In genomic region chr6:22348130-22348529, GRCm38 (mm10) we compare ENCODE assay signal across 14 mouse cellular contexts. TPM values are rescaled to one million over a fixed set of nuclear protein-coding genes. Genes with fewer than 3 reads are reported as not detected.
DNase-seq lines count a peak whose midpoint lies in the region; ATAC-seq and TF ChIP-seq lines count a peak whose summit lies in the region.
"Had no signal": no experiment of that assay in that cellular context is flagged by ENCODE, and none has a peak within 500 bp of the region (broad histone marks: within the 10 kb centered on the region; RNA-seq: fewer than 3 reads in every experiment).

No protein-coding gene starts in this region.

- no peak overlapping the region for H3K27ac ChIP-seq in hindbrain, postnatal 0 days
- no peak overlapping the region for H3K27ac ChIP-seq in hindbrain, embryonic 16.5 days (ENCODE audit: low read depth, low read length)
- no peak overlapping the region for H3K27ac ChIP-seq in embryonic facial prominence, embryonic 15.5 days (replicated peaks)

- H3K36me3 ChIP-seq in hindbrain, postnatal 0 days (ENCODE audit: insufficient read depth, low read length) = no peaks in the 10 kb centered on the region
- H3K36me3 ChIP-seq in hindbrain, embryonic 16.5 days (ENCODE audit: control insufficient read depth, insufficient read depth, low read length) = no peaks in the 10 kb centered on the region
- no peaks in the 10 kb centered on the region for H3K36me3 ChIP-seq in embryonic facial prominence, embryonic 15.5 days
- H3K36me3 ChIP-seq: kidney, embryonic 15.5 days had no signal

- 0 out of 2 replicates have a peak, but pooled peaks have one; percentile 55 for ATAC-seq in hindbrain, postnatal 0 days
- no peak for ATAC-seq in hindbrain, embryonic 16.5 days
- ATAC-seq in embryonic facial prominence, embryonic 15.5 days (ENCODE audit: insufficient number of reproducible peaks, low FRiP score, low TSS enrichment, low read depth) = 0 out of 2 replicates have a peak, but pooled peaks have one; percentile 5
- ATAC-seq: activated CD4-positive, CD25-positive, alpha-beta regulatory T cell, adult 4 months had no signal

- intact Hi-C loops in gastrocnemius, postnatal 36 days (cut with DNase I) = no loop called here

- no peak overlapping the region for H3K4me2 ChIP-seq in hindbrain, postnatal 0 days (ENCODE audit: low read depth, low read length)
- no peak overlapping the region for H3K4me2 ChIP-seq in hindbrain, embryonic 16.5 days (ENCODE audit: low read length)
- no peak overlapping the region for H3K4me2 ChIP-seq in embryonic facial prominence, embryonic 15.5 days (replicated peaks)
- H3K4me2 ChIP-seq: kidney, embryonic 15.5 days had no signal

- H3K9ac ChIP-seq in hindbrain, postnatal 0 days (replicated peaks; ENCODE audit: low read length) = no peak overlapping the region
- no peak overlapping the region for H3K9ac ChIP-seq in hindbrain, embryonic 16.5 days (ENCODE audit: low read depth, low read length)
- no peak overlapping the region for H3K9ac ChIP-seq in embryonic facial prominence, embryonic 15.5 days
- H3K9ac ChIP-seq: kidney, embryonic 15.5 days had no signal

- no peak overlapping the region for H3K4me3 ChIP-seq in hindbrain, postnatal 0 days (ENCODE audit: low read length)
- H3K4me3 ChIP-seq in hindbrain, embryonic 16.5 days (ENCODE audit: low read length) = no peak overlapping the region
- H3K4me3 ChIP-seq in embryonic facial prominence, embryonic 15.5 days (replicated peaks) = no peak overlapping the region
- H3K4me3 ChIP-seq: erythroblast, embryonic 14.5 days; kidney, embryonic 15.5 days had no signal

- no peak for TF ChIP-seq CTCF in hindbrain, postnatal 0 days (IDR thresholded peaks at IDR 0.05; ENCODE audit: low read depth)

- DNase-seq in cerebellum, postnatal 14 days = peak; percentile 38 to 39
- no peak for DNase-seq in cerebellum, adult 11-12 months
- DNase-seq in hindbrain, postnatal 0 days (ENCODE audit: low spot score) = no peak
- peak; percentile 32 for DNase-seq in 3T3-L1 (ENCODE audit: low read depth, low spot score)
- DNase-seq in gastrocnemius, postnatal 36 days = no peak
- DNase-seq in spleen, adult 12 weeks (ENCODE audit: low spot score) = no peak
- DNase-seq: gastrocnemius, postnatal 10 days; layer of hippocampus, adult 9-11 months; thymus, adult 2 months had no signal

- WGBS in hindbrain, postnatal 0 days = 76% methylated on average over 4 of the region's 4 CpGs
- WGBS in hindbrain, embryonic 16.5 days = 86% methylated on average over 4 of the region's 4 CpGs
- WGBS in embryonic facial prominence, embryonic 15.5 days = 55% methylated on average over 4 of the region's 4 CpGs

- H3K27me3 ChIP-seq in hindbrain, postnatal 0 days (ENCODE audit: insufficient read depth, low read length) = no peaks in the 10 kb centered on the region
- H3K27me3 ChIP-seq in hindbrain, embryonic 16.5 days (replicated peaks; ENCODE audit: control insufficient read depth, insufficient read depth, low read length) = no peaks in the 10 kb centered on the region
- no peaks in the 10 kb centered on the region for H3K27me3 ChIP-seq in embryonic facial prominence, embryonic 15.5 days
- H3K27me3 ChIP-seq: kidney, embryonic 15.5 days had no signal

- H3K4me1 ChIP-seq in hindbrain, postnatal 0 days (ENCODE audit: insufficient read depth, low read length) = no peaks in the 10 kb centered on the region
- no peaks in the 10 kb centered on the region for H3K4me1 ChIP-seq in hindbrain, embryonic 16.5 days (ENCODE audit: control insufficient read depth, insufficient read depth, low read depth, low read length)
- peaks cover 22% of the 10 kb centered on the region for H3K4me1 ChIP-seq in embryonic facial prominence, embryonic 15.5 days

- no peaks in the 10 kb centered on the region for H3K9me3 ChIP-seq in hindbrain, postnatal 0 days (ENCODE audit: low read length)
- no peaks in the 10 kb centered on the region for H3K9me3 ChIP-seq in hindbrain, embryonic 16.5 days (ENCODE audit: control insufficient read depth, low read length)
- H3K9me3 ChIP-seq in embryonic facial prominence, embryonic 15.5 days (replicated peaks) = no peaks in the 10 kb centered on the region
- H3K9me3 ChIP-seq: kidney, embryonic 15.5 days had no signal

RNA-seq across cellular contexts. Expression of gene Fam3c, which starts 7.9 kb away (rescaled TPM):
- total RNA-seq in hindbrain, postnatal 0 days (2014; rRNA removed) = 34.8 and 55.1 TPM in 2 replicates
- polyA plus RNA-seq in hindbrain, postnatal 0 days (2015; fragmentation: Nextera tagmentation; extraction: Ambion mirVana) = 116 and 122 TPM in 2 replicates
- 98.2 and 104 TPM in 2 replicates for polyA plus RNA-seq in hindbrain, embryonic 16.5 days (2015; fragmentation: Nextera tagmentation; extraction: Ambion mirVana)
- polyA plus RNA-seq in embryonic facial prominence, embryonic 15.5 days (2015; fragmentation: Nextera tagmentation; extraction: Ambion mirVana) = 59.1 and 61.6 TPM in 2 replicates
- total RNA-seq in gastrocnemius, postnatal 36 days (2021) = 10 to 100 TPM; 14.5 to 15.0 TPM

Comparison
In these comparisons a context has a peak if more than half of its experiments do, and no peak if none do; other contexts are left out.
1. DNase-seq: peak in cerebellum, postnatal 14 days (2 of 2) and 3T3-L1 (single experiment); none in cerebellum, adult 11-12 months (single experiment), hindbrain, postnatal 0 days (single experiment), gastrocnemius, postnatal 36 days (0 of 2) and spleen, adult 12 weeks (single experiment).